Mouse (Mus musculus) spleen, adult 2 months (tissue): ENCODE results near the gene Arhgap44.

Source experiments
- CTCF ChIP-seq: fragments of 200-500 bp; IDR thresholded peaks from 2 replicates; pipeline ENCODE4 v1.5.1; 2011; ENCODE audit warnings: mild to moderate bottlenecking, inconsistent platforms; ENCODE audit not compliant: insufficient read depth, insufficient read length, insufficient replicate concordance; ENCODE audit errors: extremely low read depth
- POLR2A ChIP-seq: fragments of 200-500 bp; IDR thresholded peaks from 2 replicates; pipeline ENCODE4 v1.6.1; 2011; ENCODE audit warnings: low read depth, low read length, inconsistent platforms

DNA sequence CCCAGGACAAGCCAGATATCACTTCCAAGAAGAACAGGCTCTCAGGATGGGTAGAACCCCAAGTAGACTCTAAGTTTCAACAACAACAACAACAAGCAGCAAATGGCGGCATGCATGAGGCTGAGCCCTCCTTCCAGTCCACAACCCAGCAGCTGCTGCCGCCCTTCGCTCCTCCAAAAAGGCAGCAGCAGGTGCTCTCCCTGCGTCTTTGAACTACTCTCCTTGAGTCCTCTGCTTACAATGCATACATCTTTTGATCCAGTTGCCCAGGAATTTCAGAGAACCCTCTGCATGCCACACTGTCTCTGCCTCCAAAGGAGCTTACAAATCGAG, 4.1 kb downstream of the Arhgap44 start:
- TF ChIP-seq CTCF, result no peak
- no peak for TF ChIP-seq POLR2A
